Mouse (Mus musculus) urinary bladder, postnatal 10 days (tissue): ENCODE results near the gene Ropn1.
A peak's percentile ranks its signal among the peaks of the same experiment; 100 is the strongest.
"Not testable (repeated sequence)": the region's sequence is repeated elsewhere in the genome, so short reads cannot be mapped to it uniquely, and the experiment has no call there.

Experiments used
- DNase-seq: peaks from one replicate; pipeline ENCODE4 v3.0.0; 2022; ENCODE audit warnings: low spot score

Ropn1 gene

DNA sequence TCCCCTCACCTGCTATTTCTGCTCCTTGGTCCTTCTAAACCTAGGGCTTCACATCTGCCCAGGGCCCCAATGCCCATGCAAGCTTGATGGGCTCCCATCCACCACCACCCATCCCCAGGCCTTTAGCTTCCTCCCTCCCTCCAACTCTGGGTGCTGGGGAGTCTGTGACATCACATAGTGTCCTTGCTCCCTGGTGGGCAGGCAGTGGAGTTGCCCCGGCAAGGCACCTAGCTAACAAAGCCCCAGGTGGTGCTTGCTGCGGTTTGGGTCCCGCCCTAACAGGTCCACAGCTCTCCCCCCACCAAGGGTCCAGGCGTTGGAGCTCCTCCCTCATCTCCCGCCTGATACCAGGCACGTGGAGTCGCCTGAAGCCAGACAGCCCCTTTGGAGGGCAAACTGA, at the start of gene Ropn1:
Gene Ropn1, plus strand, starts transcription at position 301 of the 400 bp plus-strand sequence.
- DNase-seq, result no peak

DNA sequence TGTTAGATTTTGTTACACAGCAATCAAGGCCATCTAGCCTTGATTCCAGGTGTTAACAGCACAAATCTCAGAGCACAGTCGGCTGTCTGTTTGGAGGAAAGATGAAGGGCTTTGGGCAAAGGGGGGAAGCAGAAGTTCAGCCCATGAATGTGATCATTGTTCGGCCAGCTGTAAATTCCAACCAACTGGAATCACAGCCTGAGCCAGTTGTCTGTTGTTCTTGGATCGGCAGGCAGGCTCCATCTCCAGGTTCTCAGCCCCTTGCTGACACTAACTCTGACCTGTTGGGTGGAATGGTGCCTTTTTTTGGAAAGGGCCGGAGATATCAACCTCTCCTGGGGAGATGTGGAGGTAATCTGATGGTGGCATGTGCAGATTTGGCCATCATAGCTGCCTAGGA, 47.8 kb upstream of the Ropn1 start:
- no peak for DNase-seq

DNA sequence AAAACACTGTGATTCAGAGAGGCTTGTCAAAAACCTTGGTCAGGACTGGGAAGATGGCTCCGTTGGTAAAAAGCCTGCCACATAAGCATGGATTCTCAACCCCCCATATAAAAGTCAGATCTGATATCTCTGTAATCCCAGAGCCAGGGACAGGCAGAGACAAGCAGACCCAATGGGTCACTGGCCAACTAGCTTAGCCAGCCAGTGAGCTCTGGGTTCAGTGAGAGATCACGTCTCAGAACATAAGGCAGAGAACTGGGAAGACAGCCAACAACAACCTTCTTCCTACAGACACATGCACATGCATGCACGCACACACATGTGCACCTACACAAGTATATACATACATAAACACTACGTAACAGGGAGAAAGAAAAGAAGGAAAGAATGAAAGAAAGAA, 46.6 kb upstream of the Ropn1 start:
- DNase-seq, result no peak

DNA sequence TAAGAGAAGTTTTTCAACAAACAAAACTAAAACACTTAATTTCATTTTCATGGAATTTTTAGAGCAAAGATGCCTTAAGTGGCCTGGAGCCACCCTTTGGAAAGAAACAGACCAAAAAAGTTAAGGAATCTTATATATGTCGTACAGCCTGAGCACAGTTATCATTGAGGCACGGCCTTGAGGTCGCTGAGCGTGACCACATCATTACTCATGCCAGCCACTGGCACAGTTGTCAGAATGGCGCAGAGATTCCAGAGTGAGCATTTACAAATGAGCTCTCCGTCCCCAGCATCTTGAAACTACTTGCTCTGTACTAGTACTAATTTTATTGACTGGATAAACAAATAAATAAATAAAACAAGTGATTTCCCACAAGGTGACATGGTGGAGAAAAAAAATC, 45.9 kb upstream of the Ropn1 start:
- no peak for DNase-seq

DNA sequence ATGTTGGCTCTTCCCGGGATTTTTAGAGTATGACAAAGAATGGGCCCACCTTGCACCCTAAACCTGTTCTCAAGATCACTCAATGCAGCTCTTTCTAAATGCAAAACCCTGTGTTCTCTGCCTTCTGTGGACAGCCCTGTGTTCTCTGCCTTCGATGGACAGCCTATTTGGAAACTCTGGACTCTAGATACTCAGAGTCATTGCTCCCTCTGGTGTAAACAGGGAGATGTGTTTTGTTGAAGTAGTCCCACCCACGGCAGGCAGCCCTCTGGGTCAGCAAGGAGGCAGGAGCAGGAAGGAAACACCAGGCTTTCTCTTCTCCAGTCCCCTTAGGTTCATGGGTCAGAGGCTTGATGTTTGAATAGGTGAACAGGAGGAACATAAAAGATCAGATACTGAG, 44.0 kb upstream of the Ropn1 start:
- DNase-seq, result no peak

DNA sequence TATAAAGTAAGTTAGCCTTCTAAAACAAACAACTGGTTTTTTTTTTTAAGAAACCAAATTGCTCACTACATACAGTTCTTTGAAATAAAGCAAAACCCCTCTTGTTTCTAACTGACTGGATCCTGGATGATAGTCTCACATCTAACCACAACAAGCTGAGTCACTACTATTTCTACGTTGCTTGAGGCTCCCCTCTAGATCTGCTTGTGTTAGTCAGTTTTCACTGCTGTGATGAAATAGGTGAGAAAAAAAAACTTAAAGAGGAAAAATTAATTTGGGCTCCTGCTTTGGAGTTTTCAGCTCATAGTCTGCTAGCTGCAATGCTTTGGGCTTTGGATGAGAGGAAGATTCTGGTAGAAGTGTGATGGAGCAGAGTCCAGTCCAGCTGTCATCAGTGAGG, 39.6 kb upstream of the Ropn1 start:
- no peak for DNase-seq

DNA sequence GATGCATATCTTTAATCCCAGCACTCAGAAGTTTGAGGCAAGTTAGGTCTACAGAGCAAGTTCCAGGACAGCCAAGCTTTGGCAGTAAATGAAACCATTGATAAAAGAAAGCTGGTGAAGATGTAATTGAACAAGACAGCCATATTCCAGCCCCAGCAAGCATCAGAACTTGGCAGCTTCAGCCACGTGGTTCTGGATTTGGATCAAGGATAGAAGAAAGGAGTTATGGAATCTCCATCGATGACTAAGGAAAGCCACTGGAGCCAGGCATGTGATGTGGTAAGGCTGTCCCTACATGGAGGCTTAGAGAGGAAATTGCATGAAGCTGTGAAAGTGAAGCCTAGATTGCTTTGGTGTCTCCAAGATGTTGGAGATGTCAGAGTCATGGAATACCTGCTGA, 35.7 kb upstream of the Ropn1 start:
- DNase-seq, result no peak

DNA sequence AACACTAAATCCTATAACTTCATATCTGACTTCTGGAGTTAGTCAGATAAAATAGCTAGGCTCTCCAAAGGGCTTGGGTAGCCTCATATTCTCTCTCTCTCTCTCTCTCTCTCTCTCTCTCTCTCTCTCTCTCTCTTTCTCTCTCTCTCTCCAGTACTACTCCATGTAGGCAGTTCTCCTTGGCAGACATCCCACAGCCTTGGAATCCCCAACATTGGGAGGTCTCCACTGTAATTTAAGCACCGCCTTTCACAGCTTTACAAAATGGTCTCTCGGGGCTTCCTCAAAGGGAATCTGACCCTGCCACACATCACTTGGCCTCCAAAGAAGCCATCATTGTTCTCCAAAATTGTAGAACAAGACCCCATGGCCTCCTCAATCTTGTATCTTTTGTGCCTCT, 22.1 kb upstream of the Ropn1 start:
- no peak for DNase-seq

DNA sequence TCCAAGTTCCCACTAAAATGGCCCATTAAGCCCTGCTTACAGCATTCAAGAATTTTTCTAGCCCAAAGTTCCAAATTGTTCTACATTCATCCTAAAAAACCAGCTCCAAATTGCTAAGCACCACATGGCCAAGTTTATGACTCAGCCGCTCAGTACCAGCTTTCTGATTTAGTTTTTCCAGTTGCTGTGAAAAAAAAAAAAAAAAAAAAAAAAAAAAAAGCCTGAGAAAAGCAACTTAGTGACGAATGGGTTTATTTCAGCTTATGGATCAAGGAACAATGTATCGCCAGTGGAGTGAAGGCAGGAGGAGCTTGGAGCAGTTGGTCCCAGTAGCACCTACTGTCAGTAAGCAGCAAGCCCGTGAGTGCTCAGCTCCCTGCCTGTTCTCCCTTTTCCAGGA, 21.3 kb upstream of the Ropn1 start:
- DNase-seq, result no peak

DNA sequence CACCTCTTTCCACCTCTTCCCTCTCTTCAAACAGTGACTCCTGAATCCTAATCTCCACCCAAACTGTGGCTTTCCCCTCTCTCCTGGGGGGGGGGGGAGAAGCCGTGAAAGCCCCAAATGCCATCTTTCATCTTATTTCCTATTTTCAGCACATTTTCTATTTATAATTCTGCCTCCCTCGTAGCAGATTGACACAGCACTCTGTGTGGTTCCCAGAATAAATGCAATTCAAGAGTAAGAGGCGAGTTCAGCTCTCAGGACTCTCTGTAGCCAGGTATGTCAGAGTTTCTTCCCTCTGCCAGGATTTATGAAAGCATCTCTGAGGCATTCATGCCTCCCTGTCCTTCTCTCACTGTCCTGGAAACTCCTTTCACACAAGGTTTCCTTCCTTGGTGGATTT, 14.2 kb upstream of the Ropn1 start:
- no peak for DNase-seq

DNA sequence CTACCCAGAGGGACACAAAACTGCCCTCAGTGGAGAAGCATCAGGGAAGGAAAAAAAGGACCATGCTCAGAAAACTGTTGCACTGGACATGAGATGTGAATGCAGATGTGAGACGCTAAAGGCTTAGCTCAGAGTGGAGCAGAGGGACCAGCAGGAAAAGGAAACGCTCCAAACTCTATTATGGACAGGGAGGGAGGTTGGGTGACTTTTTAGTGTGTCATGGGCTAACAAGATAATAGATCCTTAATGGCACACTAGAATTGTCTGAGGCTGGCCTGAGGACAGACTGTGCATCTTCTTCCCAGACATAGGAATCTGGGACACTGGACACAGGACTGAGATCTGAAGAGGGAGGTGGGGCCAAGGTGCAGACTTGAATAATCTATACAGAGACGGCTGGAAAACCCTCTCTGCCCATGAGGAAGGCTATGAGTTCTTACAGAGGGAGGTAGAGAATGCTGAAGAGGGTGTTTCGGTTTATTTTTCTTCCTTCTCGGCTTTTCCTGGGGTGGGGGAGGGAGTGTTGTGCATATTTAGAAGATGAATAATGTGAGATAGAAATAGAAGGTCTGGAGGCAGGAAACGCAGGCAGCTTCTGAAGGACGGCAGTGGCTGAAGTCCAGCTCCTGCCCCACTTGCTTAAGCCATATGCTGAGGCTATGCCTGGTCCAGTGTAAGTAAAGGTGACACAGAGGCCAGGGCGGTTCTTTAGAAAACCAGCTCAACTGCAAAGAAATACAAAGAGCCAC, 6.0 kb upstream of the Ropn1 start:
- no peak for DNase-seq

DNA sequence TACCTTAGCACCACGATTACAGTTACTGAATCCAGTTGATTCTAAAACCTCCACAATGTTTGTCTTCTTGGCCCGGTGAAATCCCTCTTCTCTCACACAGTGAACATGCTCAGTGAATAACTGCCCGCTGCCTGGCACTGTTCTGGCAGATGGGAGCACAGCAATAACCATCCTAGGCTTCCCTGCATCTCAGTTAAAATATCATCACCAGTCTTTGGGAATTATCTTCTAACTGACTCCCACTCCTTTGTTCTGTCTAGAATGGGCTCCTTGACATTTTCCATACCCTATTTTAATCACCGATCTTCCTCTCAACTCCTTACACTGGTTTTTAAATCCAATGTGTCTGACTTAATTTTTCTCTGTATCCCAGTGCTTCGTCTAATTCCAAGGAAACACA, 3.3 kb downstream of the Ropn1 start:
- no peak for DNase-seq

DNA sequence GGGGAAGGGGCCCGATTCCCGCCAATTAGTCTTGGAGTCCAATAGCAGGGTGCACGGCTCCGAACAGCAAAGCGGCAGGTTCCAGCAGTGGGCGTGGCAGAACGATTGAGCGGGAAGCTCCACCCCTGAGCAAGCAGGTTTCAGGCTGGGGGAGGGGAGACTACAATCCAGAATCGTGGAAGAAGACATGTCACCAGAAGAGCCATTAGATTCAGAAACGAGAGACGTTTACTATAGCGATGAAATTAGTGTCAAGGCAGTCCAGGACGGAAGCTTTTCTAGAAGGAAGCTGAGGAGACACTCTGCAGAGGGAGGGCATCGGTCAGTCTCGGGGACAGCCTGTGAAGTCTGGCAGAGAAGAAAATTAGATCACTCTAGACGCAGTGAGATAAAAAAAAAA, 7.8 kb downstream of the Ropn1 start:
- not testable (repeated sequence) for DNase-seq

DNA sequence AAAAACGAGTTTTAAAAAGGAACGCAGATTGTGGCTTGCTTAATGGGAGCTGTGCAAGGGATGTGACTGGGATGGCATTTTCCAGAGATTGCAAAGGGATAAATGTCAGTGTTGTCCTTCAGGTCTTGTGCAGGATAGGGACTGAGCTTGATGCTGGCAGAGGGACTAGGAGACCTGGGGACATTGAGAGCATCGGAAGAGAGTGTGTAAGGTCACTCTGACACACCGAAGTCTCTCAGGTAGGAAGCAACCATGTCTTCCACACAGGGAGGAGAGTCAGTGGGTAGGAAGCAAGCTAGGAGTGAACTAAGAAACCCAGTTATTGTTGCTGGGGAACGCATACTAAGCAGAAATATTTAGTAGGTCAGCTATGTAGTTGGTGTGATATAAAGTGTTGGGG, 8.3 kb downstream of the Ropn1 start:
- no peak for DNase-seq

DNA sequence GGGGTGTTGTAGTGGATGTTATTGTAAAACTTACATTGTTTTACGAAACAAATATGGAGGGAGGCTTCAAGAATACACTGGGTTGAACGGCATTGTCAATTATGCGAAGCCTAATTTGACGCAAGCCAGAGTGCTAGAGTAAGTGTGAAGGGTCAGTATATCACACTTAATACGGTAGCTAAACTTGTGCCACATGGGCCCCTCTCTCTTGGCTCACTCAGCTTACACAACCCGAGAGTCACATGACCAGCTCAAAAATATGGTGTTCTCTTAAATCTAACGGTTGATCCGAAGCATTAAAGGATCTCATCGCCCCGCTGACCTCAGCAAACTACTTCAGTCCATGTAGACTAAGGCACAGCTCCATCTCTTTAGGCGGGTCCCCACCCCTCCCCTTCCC, 8.7 kb downstream of the Ropn1 start:
- no peak for DNase-seq

DNA sequence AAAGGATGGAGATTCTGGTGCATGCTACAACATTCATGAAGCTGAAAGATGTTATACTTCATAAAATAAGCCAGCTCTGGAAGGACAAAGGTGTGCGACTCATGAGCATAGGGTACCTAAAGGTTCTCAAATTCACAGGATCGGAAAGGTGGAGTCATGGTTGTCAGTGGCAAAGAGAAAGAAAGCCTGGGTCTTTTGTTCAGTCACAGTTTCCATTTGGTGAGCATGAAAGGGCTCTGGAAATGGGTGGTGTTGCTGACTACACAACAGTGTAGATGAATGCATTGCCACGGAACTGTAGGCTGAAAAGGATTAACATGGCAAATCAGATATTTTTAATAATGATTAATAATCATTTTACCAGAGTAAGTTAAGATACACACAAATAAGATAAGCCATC, 14.8 kb downstream of the Ropn1 start:
- no peak for DNase-seq

DNA sequence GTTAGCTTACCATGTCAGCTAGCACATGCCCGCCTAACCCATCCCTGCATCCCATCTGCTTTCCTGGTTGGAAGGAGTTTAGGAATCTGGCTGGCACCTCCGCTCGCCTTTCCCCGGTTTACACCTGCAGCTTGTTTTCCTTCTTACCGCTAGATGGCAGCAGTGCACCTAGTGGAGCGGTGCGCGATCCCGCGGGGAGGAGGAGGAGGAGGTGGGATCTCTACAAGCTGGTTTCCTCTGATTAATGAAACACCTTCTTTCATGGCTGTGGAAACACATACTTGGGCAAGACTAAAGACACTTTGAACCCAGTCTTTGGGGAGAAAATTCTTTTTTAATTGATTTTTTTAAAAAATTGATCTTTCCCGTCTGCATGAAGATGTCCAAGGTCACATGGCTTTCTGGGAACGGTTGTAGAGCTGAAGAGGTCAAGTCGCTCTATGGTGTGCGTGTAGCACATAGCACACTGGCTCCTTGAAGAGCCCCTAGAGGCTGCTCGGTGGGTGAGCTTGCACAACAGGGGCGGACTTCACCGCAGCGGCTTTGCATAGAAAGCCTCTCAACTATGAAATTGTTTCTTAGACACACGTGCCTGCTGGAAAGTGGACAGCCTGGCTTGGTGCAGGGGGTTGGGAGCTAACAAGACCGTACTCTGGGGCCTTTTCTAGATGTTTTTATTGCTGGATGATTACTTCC, 17.5 kb downstream of the Ropn1 start:
- DNase-seq, result peak; percentile 13

DNA sequence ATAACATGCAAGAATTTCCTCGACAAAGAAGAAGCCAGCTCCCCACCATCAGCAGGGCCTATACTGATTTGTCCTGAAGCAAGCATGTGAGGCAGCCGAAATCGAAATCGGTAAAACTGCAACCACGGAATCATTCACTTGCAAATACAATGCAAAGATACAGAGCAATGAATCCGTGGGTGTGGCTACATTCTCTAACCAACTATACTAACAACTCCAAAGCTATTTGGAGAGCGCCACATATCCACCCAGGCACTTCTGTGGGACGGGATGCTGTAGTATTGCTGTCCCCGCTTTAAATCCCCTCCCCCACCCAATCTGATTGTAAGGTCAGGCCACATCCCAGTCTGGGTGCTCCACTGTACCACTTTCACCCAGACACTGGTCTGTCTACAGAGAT, 18.6 kb downstream of the Ropn1 start:
- DNase-seq, result no peak

DNA sequence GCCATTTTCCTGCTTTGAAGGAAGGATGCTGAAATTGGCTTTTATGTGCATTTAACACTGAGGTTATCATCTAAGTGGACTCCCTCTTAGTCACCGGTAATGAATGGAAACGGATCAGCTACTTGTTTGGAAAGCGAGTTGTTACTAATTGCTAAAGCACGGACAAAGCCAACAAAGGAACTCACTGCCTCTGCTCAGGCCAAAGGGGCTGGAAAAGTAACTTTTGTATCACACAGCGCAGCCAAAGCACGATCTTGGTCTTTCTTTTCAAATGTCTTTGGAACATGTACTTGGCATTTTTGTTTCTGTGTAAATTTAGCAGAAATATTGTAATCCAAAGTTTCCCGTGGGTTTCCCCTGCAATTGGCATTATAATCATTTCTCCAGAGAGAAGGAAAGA, 22.2 kb downstream of the Ropn1 start:
- no peak for DNase-seq

DNA sequence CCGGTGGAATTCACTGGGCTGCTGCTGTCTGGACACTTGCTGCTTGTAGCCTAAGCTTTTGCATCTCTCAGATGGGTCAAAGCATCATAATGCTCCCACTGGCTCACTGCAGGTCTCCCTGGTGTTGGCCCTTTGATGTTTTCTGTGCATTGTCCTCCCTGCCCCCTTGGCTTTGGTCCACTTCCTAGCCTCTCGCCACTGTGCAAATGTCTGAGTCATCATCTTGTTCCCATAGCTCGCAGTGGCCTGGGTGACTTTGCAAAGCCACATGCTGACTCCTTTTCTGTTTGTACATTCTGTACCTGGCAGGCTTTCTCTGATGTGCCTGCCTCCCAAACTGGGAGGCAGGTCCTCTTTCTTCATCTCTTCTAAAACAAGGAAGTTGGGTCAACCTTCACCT, 23.1 kb downstream of the Ropn1 start:
- no peak for DNase-seq

DNA sequence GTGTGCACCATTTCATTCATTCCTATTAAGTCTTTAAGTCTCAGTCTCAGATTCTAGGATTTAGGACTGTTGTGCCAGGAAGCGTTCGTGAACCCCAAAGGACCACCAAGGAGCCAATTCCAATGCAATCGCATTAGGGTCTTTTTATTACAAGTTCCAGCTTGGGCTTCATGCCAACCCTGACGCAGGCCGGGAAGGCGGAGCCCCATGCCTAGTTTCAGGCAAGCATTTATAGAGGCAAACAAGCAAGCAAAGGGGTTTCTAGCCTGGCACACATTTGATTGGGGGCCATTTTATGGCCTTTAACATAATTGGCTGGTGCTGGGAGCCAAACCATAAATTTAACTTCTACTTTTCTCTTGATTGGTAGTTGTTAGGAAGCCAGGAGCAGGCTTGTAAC, 24.6 kb downstream of the Ropn1 start:
- no peak for DNase-seq

DNA sequence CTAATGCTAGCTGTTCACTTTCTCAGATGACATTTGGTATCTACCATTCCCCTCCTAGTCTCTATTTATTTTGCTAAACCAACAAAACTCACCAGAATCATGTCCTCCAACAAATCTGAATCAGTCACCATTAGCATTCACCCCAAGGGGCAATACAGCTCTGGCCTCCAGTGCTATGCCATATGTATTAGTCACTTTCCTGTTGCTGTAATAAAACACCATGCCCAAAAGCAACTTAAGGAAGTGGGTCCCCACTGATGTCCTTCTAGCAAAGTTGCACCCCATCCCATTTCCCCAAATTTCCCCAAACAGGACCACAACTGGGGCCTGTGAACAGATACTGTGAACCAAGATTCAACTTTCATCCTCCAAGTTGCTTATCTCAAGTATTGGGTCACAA, 32.1 kb downstream of the Ropn1 start:
- no peak for DNase-seq

DNA sequence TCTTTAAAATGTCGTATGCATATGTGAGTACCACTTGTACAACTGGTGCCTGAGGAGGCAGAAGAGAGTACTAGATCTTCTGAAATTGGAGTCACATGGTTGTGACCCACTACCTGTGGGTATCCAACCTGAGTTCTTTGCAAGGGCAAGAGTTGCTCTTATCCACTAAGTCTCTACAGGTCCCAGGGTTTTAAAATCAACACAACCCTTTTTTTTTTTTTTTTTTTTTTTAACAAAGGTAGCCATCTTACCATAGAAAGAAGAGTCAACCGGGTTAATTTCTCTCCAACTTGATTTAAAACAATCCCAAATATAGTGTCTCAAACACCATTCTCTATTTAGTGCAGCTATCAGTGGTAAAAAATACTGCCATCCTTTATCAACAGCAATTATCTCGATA, 40.2 kb downstream of the Ropn1 start:
- no peak for DNase-seq
